Mouse (Mus musculus): ENCODE measurements around the gene Atrnl1. TPM values are rescaled to one million over a fixed set of nuclear protein-coding genes. Genes with fewer than 3 reads are reported as not detected.

Gene Atrnl1
- polyA plus RNA-seq, 1 experiment from 2014 or later, result 0.60 TPM

DNA sequence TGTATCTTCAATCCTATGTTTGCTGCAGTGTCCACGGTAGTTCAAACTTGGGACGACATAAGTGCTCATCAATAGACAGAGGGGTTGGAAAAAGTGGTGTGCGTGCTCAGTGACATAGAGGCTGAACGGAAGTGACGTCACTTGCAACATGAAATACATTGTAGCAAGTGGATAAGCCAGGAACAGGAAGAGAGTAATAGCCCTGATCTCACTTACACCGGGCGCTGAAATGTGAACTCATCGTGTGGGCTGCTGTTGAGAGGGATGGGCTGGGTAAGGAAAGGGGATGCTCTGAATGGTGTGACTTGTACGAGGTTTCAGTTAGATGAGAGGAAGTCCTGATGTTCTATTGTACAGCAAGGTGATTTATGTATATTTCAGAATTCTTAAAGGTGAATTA, 8.3 kb downstream of the Atrnl1 start:
- Histone ChIP-seq H3K4me2 (ENCODE audit: low read depth, low read length) (no peak overlapping the region), H3K27me3 (ENCODE audit: control insufficient read depth, insufficient read depth, low read depth, low read length) (no peaks in the 10 kb centered on the region), H3K9me3 (replicated peaks; ENCODE audit: control insufficient read depth, low read length) (no peaks in the 10 kb centered on the region), H3K9ac (ENCODE audit: low read depth, low read length) (no peak overlapping the region), H3K36me3 (ENCODE audit: control insufficient read depth, insufficient read depth) (no peaks in the 10 kb centered on the region), H3K4me3 (ENCODE audit: low read depth, low read length) (no peak overlapping the region), H3K27ac (ENCODE audit: low read length) (no peak overlapping the region), H3K4me1 (ENCODE audit: control insufficient read depth, low read depth, low read length) (no peaks in the 10 kb centered on the region)
- no peak for ATAC-seq (ENCODE audit: low read depth)
- 59% methylated on average over 9 of the region's 9 CpGs for WGBS (ENCODE audit: insufficient replicate concordance)

DNA sequence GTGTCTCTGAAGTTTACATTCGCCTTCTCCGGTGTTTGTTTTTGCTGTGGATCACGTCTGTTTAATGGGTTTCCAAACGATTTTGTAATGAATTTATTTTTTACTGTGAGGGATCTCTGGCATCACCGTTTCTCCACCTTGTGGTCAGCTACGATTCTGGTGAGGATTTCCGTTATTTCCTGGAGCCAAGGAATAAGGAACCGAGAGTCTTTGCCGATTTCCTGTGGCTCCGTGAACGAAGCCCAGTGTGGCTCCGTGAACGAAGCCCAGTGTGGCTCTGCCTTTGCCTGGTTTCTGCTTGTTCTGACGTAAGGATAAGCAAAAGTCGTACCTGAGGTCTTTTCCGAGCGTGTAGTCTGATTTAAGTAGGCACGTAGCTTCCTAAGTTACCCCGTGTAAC, 11.0 kb downstream of the Atrnl1 start:
- no peaks in the 10 kb centered on the region for H3K9me3 ChIP-seq (replicated peaks; ENCODE audit: control insufficient read depth, low read length)
- H3K4me3 ChIP-seq (ENCODE audit: low read depth, low read length), result no peak overlapping the region
- no peaks in the 10 kb centered on the region for H3K36me3 ChIP-seq (ENCODE audit: control insufficient read depth, insufficient read depth)
- no peak for ATAC-seq (ENCODE audit: low read depth)
- H3K4me2 ChIP-seq (ENCODE audit: low read depth, low read length), result no peak overlapping the region
- no peak overlapping the region for H3K27ac ChIP-seq (ENCODE audit: low read length)
- WGBS (ENCODE audit: insufficient replicate concordance), result 48% methylated on average over 19 of the region's 19 CpGs
- H3K4me1 ChIP-seq (ENCODE audit: control insufficient read depth, low read depth, low read length), result no peaks in the 10 kb centered on the region
- H3K9ac ChIP-seq (ENCODE audit: low read depth, low read length), result no peak overlapping the region
- H3K27me3 ChIP-seq (ENCODE audit: control insufficient read depth, insufficient read depth, low read depth, low read length), result no peaks in the 10 kb centered on the region

DNA sequence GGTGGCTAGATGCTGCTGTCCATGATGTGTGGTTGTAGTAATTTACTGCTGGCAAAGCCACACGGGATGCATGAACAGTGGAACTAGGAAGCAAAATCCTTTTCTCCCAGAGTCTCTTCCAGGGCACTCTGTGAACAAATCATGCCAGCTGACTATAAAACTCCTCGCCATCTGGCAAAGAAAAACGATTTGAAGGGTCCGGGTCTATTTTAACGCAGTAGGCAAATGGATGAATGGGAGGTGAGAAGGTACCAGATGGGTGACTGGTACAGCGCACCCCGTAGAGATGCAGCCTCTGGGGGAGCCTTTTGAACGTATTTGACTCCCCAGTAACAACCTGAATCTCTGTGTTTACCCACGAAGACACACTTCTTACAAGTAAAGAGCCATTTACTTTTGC, 14.9 kb downstream of the Atrnl1 start:
- no peak for ATAC-seq (ENCODE audit: low read depth)
- WGBS (ENCODE audit: insufficient replicate concordance), result 76% methylated on average over 9 of the region's 9 CpGs
- Histone ChIP-seq H3K9me3 (replicated peaks; ENCODE audit: control insufficient read depth, low read length) (no peaks in the 10 kb centered on the region), H3K4me3 (ENCODE audit: low read depth, low read length) (no peak overlapping the region), H3K9ac (ENCODE audit: low read depth, low read length) (no peak overlapping the region), H3K27me3 (ENCODE audit: control insufficient read depth, insufficient read depth, low read depth, low read length) (no peaks in the 10 kb centered on the region), H3K36me3 (ENCODE audit: control insufficient read depth, insufficient read depth) (no peaks in the 10 kb centered on the region), H3K4me1 (ENCODE audit: control insufficient read depth, low read depth, low read length) (no peaks in the 10 kb centered on the region), H3K27ac (ENCODE audit: low read length) (no peak overlapping the region), H3K4me2 (ENCODE audit: low read depth, low read length) (no peak overlapping the region)

DNA sequence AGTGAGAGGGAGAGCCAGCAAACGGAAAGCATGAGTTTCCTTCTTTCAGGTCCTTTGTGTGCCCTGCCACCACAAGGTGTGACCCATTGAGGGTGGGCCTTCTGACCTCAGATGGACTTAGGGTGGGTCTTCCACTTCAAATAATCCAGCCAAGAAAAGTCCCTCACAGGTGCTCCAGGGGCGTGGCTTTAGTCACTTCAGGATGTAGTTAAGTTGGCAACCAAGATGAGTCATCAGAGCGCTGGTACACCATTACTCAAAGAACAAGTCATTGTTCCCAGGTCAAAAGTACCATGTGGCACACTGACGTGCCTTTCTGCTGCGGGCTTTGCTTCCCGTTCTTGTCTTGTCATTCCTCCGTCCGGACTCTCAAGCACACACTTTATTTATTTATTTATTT, 16.4 kb downstream of the Atrnl1 start:
- H3K4me1 ChIP-seq (ENCODE audit: control insufficient read depth, low read depth, low read length), result no peaks in the 10 kb centered on the region
- H3K9me3 ChIP-seq (replicated peaks; ENCODE audit: control insufficient read depth, low read length), result no peaks in the 10 kb centered on the region
- no peaks in the 10 kb centered on the region for H3K27me3 ChIP-seq (ENCODE audit: control insufficient read depth, insufficient read depth, low read depth, low read length)
- no peak overlapping the region for H3K9ac ChIP-seq (ENCODE audit: low read depth, low read length)
- 75% methylated on average over 8 of the region's 8 CpGs for WGBS (ENCODE audit: insufficient replicate concordance)
- ATAC-seq (ENCODE audit: low read depth), result no peak
- H3K27ac ChIP-seq (ENCODE audit: low read length), result no peak overlapping the region
- H3K4me2 ChIP-seq (ENCODE audit: low read depth, low read length), result no peak overlapping the region
- no peak overlapping the region for H3K4me3 ChIP-seq (ENCODE audit: low read depth, low read length)
- H3K36me3 ChIP-seq (ENCODE audit: control insufficient read depth, insufficient read depth), result no peaks in the 10 kb centered on the region

DNA sequence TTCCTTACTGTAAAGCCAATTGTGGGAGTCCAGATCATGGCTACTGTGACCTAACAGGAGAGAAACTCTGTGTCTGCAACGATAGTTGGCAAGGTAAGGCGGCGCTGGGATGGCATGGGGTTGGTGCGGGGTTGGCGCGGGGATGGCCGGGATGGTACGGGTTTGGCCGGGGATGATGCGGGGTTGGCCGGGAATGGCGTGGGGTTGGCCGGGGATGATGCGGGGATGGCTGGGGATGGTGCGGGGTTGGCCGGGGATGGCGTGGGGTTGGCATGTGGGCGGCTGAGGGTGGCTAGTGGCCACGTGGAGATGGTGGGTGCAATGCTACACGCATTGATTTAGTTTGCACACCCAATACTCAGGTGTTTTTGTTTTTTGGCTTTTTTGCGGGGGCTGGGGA, 31.7 kb downstream of the Atrnl1 start:
- H3K27ac ChIP-seq (ENCODE audit: low read length), result no peak overlapping the region
- ATAC-seq (ENCODE audit: low read depth), result no peak
- H3K9ac ChIP-seq (ENCODE audit: low read depth, low read length), result no peak overlapping the region
- H3K4me2 ChIP-seq (ENCODE audit: low read depth, low read length), result no peak overlapping the region
- H3K27me3 ChIP-seq (ENCODE audit: control insufficient read depth, insufficient read depth, low read depth, low read length), result no peaks in the 10 kb centered on the region
- 80% methylated on average over 21 of the region's 21 CpGs for WGBS (ENCODE audit: insufficient replicate concordance)
- H3K4me3 ChIP-seq (ENCODE audit: low read depth, low read length), result no peak overlapping the region
- no peaks in the 10 kb centered on the region for H3K36me3 ChIP-seq (ENCODE audit: control insufficient read depth, insufficient read depth)
- H3K9me3 ChIP-seq (replicated peaks; ENCODE audit: control insufficient read depth, low read length), result no peaks in the 10 kb centered on the region
- H3K4me1 ChIP-seq (ENCODE audit: control insufficient read depth, low read depth, low read length), result no peaks in the 10 kb centered on the region

DNA sequence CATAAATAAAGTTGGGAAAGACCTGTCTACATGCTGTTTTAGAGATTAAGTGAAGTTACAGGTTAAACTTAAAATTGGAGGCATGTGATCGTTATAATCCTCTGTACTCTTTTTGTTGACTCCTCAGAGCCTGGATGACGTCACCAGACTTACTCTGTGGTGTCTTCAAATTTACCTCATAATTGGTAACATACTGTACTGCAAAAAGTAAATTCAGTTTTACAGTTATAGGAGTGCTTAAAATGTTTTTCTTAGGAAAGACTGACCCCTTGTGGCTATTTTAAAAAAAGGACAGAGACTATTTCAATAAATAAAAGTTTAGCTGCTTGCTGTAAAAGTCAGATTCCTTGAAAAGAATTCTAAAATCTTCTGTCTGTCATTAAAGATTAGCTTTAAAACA, 32.1 kb downstream of the Atrnl1 start:
- 48% methylated on average over 2 of the region's 2 CpGs for WGBS (ENCODE audit: insufficient replicate concordance)
- Histone ChIP-seq H3K27me3 (ENCODE audit: control insufficient read depth, insufficient read depth, low read depth, low read length) (no peaks in the 10 kb centered on the region), H3K27ac (ENCODE audit: low read length) (no peak overlapping the region), H3K4me1 (ENCODE audit: control insufficient read depth, low read depth, low read length) (no peaks in the 10 kb centered on the region), H3K9ac (ENCODE audit: low read depth, low read length) (no peak overlapping the region), H3K36me3 (ENCODE audit: control insufficient read depth, insufficient read depth) (no peaks in the 10 kb centered on the region), H3K4me3 (ENCODE audit: low read depth, low read length) (no peak overlapping the region), H3K9me3 (replicated peaks; ENCODE audit: control insufficient read depth, low read length) (no peaks in the 10 kb centered on the region), H3K4me2 (ENCODE audit: low read depth, low read length) (no peak overlapping the region)
- ATAC-seq (ENCODE audit: low read depth), result no peak

DNA sequence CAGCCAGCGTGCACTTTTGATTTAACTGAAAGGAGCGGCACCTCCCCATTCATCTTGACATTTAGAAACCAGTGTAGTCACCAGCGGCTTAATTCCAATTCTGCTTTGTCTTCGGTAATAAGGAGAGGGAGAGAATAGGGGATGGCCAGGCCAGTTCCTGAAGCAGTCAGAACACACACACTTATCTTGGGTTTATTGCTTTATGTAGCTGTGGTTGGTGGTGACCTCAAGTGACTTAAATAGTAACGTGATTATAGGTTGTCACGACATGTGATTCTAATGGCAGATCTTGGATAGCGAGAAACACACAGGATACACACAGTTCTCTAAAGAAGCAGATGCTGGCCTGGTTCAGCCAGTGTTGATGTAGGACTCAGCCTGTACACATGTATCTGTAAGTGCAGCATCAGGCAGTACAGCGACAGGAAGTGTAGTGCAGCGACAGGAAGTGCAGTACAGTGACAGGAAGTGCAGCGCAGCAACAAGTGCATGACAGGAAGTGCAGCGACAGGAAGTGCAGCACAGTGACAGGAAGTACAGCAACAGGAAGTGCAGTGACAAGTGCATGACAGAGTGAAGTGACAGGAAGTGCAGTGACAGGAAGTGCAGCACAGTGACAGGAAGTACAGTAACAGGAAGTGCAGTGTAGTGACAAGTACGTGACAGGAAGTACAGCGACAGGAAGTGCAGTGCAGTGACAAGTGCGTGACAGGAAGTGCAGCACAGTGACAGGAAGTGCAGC, 37.5 kb downstream of the Atrnl1 start:
- Histone ChIP-seq H3K36me3 (ENCODE audit: control insufficient read depth, insufficient read depth) (no peaks in the 10 kb centered on the region), H3K4me3 (ENCODE audit: low read depth, low read length) (no peak overlapping the region), H3K27ac (ENCODE audit: low read length) (no peak overlapping the region), H3K9ac (ENCODE audit: low read depth, low read length) (no peak overlapping the region), H3K4me1 (ENCODE audit: control insufficient read depth, low read depth, low read length) (no peaks in the 10 kb centered on the region), H3K4me2 (ENCODE audit: low read depth, low read length) (no peak overlapping the region), H3K27me3 (ENCODE audit: control insufficient read depth, insufficient read depth, low read depth, low read length) (no peaks in the 10 kb centered on the region), H3K9me3 (replicated peaks; ENCODE audit: control insufficient read depth, low read length) (peaks cover 5% of the 10 kb centered on the region)
- WGBS (ENCODE audit: insufficient replicate concordance), result 79% methylated on average over 14 of the region's 14 CpGs
- ATAC-seq (ENCODE audit: low read depth), result no peak

DNA sequence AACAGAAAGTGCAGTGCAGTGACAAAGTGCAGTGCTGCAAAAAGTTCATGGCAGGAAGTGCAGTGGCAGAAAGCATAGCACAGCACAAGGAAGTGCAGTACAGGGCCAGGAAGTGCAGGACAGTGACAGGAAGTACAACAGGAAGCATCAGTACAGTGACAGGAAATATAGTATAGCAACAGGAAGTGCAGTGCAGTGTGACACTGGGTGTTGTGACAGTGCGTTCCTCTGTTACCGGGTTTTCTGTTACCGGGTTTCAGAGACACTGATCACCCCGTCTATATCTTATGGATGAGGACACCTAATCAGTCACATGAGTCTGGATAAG, 38.1 kb downstream of the Atrnl1 start:
- ATAC-seq (ENCODE audit: low read depth), result no peak
- 91% methylated on average over 4 of the region's 4 CpGs for WGBS (ENCODE audit: insufficient replicate concordance)
- Histone ChIP-seq H3K27me3 (ENCODE audit: control insufficient read depth, insufficient read depth, low read depth, low read length) (no peaks in the 10 kb centered on the region), H3K27ac (ENCODE audit: low read length) (no peak overlapping the region), H3K4me1 (ENCODE audit: control insufficient read depth, low read depth, low read length) (no peaks in the 10 kb centered on the region), H3K9me3 (replicated peaks; ENCODE audit: control insufficient read depth, low read length) (peaks cover 5% of the 10 kb centered on the region), H3K36me3 (ENCODE audit: control insufficient read depth, insufficient read depth) (no peaks in the 10 kb centered on the region), H3K4me2 (ENCODE audit: low read depth, low read length) (no peak overlapping the region), H3K4me3 (ENCODE audit: low read depth, low read length) (no peak overlapping the region), H3K9ac (ENCODE audit: low read depth, low read length) (no peak overlapping the region)

DNA sequence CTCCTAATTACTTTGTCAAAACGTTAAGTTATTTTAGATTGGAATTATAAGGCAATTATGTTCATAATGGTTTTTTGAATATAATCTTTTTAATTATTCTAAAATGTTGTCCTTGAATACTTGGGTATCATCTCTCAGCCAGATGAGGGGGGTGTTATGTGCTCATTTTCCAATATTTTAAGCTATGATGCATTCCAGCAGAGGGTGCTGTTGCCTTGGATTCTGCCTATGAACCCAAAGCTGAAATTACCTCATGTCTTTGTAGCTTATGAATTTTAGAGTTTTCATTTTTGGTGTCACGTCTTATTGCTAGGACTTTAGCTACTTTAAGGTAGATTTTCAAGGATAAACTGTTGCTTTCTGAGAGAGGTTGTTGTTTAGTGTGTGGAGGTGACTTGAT, 44.2 kb downstream of the Atrnl1 start:
- WGBS (ENCODE audit: insufficient replicate concordance), result 46% methylated on average over 2 of the region's 2 CpGs
- Histone ChIP-seq H3K27ac (ENCODE audit: low read length) (no peak overlapping the region), H3K9ac (ENCODE audit: low read depth, low read length) (no peak overlapping the region), H3K27me3 (ENCODE audit: control insufficient read depth, insufficient read depth, low read depth, low read length) (no peaks in the 10 kb centered on the region), H3K36me3 (ENCODE audit: control insufficient read depth, insufficient read depth) (no peaks in the 10 kb centered on the region), H3K4me2 (ENCODE audit: low read depth, low read length) (no peak overlapping the region), H3K4me3 (ENCODE audit: low read depth, low read length) (no peak overlapping the region), H3K9me3 (replicated peaks; ENCODE audit: control insufficient read depth, low read length) (no peaks in the 10 kb centered on the region), H3K4me1 (ENCODE audit: control insufficient read depth, low read depth, low read length) (no peaks in the 10 kb centered on the region; the same call in 1 of the 2 replicates)
- ATAC-seq (ENCODE audit: low read depth), result no peak

All from liver, embryonic 16.5 days (tissue).